Mouse (Mus musculus): ENCODE results near the gene Spast.

GRCm38 (mm10) chr17:74306021-74306420 is 32.8 kb upstream of the Spast start:
- TF ChIP-seq GATA1 (IDR thresholded peaks at IDR 0.05; ENCODE audit: low read length) (no peak), TAL1 (IDR thresholded peaks at IDR 0.05; ENCODE audit: low read length) (no peak)

Data from erythroblast, embryonic 14.5 days (primary cell).